Mouse (Mus musculus): ENCODE results near the gene Elp5.

The Elp5 gene

DNA sequence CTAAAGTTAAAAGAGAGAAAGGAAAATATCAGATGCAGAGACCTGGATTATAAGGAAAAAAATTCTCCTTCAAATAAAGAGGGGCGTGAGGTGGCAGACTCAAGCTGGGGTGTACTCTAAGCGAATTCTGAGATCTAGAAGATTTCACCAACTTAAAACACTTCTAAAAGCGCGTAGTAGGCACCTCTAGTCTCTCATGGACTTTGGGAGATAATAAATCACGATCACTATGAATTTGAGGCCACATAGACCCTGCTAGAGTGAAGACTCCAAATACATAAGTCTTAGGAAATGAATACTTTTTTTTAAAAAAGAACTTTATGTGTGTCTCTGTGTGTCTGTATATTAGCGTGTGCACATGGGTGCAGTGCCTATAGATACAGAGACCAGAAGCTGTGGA is 33.4 kb upstream of the Elp5 start:
- DNase-seq (ENCODE audit: low spot score in 2 of 2) = no peak

DNA sequence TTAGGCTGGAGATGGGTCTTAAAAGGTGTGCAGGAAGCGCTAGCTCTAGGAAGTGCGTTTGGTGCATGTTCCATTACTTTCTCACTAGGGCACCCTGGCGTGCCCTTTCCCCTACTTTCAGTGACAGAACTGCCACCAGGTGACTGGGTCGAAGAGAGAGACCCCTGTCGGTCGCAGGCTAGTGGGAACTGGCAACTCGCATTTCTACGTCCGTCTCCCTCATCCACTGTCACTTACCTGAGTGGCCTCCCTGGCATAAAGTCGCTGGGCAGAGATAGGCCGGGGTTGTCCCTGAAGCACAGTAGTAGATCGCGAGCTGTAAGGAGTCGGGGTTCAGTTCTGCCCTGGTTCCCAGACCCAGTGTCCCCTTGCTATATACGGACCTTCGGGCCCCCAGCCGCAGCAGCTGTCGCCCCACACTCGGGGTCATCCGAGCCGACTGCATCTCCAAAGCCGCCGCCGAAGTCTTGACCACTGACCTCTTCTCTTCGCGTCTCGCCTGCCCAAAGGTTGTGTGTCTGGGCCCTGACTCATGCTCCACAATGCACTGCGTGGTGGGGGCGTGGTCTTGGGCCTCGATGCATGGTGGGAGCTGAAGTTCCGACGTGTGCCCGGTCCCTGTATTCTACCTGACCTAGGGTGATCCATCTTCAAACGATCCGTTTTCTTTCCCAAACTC is 32.7 kb upstream of the Elp5 start, which contains the start of gene Acadvl:
Gene Acadvl (minus strand): TSS at position 532 of the 679 bp plus-strand sequence.
- peak; percentile 64 to 76 for DNase-seq (ENCODE audit: low spot score in 2 of 2)

DNA sequence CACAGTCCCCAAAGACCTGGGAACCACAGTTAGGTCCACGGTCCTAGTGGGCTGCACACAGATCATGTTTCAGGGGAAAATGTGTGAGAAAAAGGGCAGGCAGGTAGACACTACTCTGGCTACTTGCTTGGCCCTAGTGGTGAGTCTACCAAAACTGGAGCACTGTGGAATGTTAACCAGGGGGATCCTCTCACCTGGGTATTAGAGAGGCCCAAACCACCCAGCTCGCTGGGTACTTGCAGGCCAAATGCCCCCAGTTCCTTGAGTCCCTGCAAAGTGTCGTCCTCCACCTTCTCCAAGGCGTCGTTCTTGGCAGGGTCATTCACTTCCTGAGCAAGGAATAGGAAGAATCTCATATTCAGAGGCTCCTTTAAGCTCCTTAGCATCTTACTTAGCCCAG is 31.7 kb upstream of the Elp5 start:
- DNase-seq (ENCODE audit: low spot score in 2 of 2) = no peak

DNA sequence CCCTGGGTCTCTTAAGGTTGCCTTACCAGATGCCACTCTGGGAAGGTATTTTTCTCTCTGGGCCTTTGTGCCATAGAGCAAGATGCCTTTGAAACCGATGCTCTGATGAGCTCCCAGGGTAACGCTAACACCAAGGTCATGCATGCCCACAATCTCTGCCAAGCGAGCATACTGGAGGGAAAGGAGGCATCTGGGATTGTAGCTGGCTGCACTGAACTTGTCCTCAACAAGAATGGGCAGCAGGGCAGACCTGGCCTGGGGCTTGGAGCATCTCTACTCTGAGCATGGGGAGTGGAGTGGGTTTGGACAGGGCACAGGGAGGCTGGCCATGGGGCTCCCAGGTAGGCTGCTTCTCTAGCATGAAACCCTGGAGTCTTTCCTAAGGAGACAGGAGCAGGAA is 31.1 kb upstream of the Elp5 start:
- DNase-seq (ENCODE audit: low spot score in 2 of 2) = no peak

DNA sequence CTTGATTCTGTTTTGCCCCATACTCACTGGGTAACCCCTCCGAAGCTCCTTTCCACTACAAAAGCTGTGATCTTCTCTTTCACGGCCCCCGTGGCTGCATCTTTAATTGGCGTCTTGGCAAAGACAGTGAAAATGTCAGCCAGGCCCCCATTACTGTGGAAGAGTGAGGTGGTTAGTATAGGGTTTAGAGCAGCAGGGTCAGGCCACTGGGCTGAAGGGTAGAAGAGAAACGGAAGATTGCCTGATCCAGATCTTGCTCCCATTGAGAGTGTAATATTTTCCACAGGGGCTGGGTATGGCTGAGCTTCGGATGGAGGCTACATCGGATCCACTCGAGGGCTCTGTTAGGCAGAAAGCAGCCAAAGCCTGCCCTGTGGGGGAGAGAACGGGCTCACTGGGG is 30.6 kb upstream of the Elp5 start:
- no peak for DNase-seq (ENCODE audit: low spot score in 2 of 2)

DNA sequence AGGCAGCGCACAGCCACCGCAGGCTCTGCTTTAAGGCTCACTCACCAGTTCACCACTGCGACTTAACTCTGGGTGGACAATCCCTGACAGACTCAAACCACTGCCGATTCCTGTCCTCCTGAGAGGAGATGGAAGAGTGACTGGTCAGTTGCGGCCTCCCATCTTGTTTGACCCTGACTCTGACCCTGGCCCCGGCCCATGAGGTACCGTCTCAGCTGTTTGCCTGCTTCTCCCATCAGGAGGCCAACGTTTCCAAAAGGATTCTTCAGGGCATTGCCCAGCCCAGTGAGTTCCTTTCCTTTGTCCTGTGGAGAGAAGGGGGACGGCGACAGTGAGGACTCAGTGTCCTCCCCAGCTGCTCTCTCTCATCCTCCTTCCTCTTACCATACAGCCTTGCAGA is 28.6 kb upstream of the Elp5 start:
- no peak for DNase-seq (ENCODE audit: low spot score in 2 of 2)

DNA sequence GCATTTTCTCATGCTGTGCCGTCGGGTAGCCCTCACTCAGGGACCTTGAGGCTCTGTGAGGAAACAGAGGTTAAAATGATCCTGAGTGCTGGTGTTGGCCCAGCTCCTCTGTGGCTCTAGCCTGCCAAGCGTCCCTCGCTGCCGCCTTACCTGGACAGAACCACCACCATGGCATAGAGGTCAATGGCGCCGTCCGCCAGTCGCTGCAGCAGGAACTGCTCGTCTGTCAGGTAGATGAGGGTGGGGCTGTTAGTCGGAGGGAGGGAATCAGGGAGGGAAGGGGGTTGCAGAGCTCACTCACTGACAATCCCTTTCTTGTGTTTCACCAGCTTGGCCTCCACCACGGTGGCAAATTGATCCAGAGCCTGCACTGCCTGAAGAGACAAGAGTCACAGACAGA is 28.2 kb upstream of the Elp5 start:
- no peak for DNase-seq (ENCODE audit: low spot score in 2 of 2)

DNA sequence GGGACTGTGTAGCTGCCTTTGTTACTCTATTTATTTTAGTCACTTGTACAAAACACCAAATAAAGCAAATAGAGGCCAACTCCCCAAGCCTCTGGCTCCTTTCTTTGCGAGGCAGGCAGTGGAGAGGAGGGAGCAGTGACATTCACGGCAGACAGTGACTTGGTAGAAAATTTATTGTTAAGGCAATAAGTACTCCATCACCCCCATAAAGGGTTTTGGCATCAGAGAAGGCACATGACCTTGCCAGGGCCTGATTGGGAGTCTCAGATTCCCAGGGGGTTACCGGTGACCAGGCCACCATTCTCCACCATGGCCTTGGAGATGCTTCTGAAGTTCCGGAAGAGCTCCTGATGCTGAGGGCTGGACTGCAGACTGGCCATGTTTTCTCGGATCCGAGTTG is 27.7 kb upstream of the Elp5 start:
- no peak for DNase-seq (ENCODE audit: low spot score in 2 of 2)

DNA sequence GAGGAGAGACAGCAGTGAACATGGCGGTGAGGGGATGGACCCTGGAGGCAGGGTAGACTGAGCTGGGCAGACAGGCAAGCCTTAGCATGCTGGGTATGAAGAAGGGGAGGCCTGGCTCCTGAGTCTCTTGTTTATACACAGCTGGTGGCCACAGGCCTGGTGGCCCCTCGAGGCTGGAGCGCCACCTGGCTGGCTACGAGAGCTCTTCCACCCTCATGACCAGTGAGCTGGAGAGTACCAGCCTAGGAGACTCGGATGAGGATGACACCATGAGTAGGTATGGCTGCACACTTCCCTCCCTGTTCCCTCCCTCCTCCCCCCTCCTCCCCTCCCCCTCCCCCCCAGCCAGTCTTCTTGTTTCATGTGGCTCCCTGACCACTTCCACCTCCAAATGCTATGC is 23.2 kb upstream of the Elp5 start:
- DNase-seq (ENCODE audit: low spot score in 2 of 2) = no peak

DNA sequence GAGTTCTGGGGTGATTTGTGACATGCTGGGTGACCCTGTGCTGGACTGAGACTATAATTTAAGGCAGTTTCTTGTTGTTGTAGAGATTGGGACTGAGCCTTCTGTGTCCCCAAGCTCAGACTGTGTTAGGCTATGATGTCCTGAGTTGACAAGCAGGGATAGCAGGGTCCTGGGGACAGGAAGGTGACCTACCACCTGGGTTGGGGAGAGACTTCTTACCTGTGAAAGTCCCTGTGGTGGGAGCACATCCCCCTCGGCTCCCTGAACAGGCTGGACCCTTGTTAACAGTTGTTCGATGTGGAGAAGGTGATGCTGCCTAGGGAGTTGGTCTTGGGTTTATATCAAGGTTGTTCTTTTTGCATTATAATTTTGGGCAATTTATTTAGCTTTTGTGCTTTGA is 20.2 kb upstream of the Elp5 start:
- DNase-seq (ENCODE audit: low spot score in 2 of 2) = no peak

DNA sequence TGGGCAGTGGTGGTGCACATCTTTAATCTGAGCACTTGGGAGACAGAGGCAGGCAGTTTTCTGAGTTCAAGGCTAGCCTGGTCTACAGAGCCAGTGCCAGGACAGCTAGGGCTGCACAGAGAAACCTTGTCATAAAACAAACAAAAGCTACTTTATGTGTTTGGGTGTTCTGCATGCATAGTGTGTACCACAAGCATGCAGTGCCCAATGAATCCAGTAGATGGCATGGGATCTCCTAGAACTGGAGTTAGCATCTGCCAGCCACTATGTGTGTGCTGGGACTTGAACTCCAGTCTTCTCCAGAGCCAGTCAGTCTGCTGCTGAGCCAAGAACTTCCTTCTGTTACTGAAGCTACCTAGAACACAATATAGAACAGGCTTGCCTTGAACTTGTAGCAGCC is 19.5 kb upstream of the Elp5 start:
- no peak for DNase-seq (ENCODE audit: low spot score in 2 of 2)

DNA sequence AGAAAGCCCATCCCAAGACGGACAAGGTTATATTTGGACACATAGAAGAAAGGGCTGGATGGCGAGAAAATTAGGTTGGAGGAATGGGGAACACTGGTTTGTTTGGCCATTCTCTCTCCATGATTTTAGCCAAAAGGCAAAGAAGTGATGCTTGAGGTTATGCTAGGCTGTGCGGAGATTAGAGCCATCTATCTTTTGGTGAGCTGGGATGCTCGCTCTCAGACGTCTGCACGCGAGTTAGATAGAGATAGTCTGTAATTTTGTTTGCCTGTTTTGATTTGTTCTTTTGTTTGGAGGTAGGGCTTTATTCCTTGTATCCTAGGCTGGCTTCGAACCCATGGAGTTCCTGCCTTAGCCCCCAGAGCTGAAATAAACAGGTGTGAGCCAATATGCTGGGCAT is 18.8 kb upstream of the Elp5 start:
- no peak for DNase-seq (ENCODE audit: low spot score in 2 of 2)

DNA sequence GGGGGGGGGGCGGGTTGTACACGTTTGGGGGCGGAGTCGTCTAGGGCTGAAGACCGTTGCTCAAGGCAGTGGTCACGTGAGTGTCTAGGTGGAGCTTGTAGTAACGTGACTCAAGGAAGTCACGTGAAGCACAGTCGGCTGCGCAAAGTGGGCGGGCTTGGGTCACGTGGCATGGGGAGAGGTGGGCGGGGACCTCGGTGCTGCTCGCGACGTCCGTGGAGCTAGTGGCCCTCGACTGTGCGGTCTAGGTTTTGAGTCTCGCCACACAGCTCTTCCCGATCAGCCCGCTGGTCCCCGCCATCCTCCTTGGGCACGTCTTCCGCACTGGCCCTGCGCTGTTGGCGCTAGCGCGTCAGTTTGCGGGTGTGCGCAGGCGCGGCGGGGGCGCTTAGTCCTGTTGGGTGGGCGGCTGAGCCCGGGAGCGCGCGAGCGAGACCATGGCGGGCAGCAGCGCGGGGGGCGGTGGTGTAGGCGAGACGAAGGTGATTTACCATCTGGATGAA is 18.1 kb upstream of the Elp5 start, which contains the start of gene Dvl2:
Gene Dvl2 (plus strand): TSS at position 200 of the 503 bp plus-strand sequence.
- peak; percentile 70 to 78 for DNase-seq (ENCODE audit: low spot score in 2 of 2)

DNA sequence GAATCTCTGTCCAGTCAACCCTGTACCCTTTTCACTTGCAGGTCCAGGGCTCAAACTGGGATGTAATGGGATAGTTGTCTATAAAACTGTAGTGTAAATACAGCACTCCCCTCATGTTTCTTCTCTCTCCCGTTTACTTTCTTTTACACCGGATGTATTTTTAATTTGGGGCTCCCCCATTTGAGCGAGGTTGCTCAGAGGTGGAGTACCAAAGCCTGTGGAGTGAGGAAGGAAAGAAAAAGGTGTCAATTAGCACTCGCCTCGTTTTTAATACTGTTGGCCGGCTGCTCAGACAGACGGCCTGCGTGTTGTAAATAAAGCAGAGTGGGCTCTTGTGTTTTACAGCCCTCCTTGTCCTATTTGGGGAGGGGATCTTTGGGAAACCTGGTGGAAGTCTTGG is 17.3 kb upstream of the Elp5 start:
- DNase-seq (ENCODE audit: low spot score in 2 of 2) = no peak

DNA sequence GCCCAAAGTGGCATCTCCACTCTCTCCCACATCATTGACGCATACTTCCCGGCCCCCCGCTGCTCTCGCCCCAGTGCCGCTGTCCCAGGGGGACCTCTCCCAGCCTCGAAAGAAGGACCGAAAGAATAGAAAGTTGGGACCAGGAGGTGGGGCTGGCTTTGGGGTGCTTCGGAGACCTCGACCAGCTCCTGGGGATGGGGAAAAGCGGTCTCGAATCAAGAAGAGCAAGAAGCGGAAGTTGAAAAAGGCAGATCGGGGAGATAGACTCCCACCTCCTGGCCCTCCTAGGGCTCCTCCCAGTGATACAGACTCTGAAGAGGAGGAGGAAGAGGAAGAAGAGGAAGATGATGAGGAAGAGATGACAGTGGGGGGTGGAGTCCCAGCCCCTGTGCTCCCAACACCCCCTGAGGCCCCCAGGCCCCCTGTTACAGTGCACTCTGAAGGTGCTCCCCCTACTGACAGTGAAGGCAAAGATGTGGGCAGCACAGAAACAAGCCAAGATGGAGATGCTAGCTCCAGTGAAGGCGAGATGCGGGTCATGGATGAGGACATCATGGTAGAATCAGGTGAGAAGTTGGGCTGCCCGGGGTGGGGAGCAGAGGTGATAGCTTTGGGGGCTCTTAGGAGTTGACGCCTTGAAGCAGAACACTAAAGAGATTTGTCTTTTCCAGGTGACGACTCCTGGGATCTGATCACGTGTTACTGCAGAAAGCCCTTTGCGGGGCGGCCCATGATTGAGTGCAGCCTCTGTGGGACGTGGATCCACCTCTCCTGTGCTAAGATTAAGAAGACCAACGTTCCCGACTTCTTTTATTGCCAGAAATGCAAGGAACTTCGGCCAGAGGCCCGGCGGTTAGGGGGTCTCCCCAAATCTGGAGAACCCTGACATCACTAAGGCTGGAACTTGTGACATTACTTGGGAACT is 16.5 kb upstream of the Elp5 start:
- no peak for DNase-seq (ENCODE audit: low spot score in 2 of 2)

DNA sequence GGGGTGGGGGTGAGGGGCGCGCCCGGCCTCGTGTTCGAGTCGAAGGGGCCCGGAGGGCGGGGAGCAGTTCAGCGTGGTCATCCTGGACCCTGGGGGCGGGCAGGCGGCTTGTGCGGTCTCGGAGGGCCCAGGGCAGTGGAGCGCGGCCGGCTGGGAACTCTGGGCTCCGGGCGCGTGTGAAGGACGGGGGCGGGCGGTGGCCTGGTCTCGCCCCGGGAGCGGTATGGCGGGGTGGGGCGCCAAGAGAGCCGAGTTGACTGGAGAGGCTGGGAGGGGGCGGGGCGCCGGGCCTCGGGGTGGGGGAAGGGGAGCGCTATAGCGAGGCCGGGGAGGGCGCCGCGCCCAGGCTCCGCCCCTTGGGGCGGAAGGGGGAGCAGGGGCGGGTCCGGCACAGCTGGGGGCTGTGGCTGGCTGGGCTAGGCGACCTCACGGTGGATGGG is 14.8 kb upstream of the Elp5 start:
- peak in 1 of 2 experiments; percentile 42 for DNase-seq (ENCODE audit: low spot score in 2 of 2)

DNA sequence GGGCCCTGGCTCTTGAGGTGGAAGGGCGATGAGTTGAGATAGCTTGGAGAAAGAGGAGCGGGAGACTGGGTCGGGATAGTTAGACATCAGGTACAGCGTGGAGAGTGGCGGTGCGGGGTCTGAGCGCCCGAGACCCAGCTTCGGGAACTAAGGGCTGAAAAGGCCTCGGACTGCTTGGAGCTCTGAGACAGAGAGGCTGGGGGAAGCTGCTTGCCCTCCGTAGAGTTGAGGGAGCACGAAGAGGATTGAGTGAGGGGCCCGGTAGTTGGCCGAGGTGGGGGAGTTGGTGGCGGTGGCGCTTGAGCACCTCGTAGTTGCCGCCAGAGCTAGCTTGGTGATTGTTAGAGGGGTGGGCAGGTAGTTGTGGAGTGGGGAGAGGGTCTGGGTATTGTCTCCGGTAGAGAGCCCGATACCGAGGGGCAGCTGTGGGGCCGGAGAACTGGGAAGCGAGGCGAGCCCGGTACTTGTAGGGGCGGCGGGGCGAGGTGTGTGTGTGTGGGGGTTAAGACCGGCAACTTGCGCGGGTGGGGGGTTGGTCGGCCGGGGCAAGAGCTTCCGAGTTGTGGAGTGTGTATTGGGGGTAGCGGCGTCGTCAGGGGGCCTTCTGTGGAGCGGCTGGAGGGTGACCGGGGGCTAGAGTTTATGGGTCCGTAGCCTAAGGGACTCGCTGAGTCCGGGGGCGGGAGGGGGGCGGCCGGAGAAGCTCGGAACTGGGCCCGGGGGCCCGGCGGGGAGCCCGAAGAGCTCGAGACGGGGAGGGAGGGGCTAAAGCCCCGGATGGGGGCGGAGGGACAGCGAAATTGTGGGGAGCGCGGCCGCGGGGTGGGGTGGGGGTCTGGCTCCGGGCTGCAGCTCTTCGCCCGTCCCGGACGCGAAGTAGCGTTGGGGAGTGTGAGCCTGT is 14.1 kb upstream of the Elp5 start:
- DNase-seq (ENCODE audit: low spot score in 2 of 2) = no peak

DNA sequence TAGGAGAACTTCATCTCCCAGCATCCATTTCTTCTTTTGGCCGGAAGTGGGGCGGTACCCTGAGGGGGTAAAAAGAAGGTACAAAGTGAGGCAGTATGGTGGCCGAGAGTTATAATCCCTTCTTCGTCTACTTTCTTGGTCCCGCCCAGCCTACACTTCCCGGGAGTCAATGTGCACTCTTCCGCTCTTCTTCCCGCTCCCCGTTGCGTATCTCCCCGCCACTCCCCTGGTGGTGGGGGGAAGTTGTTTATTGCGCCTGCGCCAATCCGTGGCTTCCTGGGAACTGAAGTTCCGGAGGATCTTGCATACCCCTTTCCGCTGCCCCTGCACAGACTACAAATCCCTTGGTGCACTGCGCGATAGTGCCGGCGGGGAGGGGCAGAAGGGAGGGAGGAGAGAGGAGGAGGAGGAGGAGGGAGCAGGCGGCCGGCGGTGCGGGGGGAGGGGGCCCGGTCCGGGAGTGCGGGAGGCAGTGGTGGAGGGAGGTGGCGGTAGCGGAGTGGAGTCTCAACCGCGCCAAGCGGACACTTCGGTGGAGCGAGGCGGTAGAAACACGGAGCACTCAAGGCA is 13.2 kb upstream of the Elp5 start, which contains the start of gene Phf23:
Gene Phf23 (plus strand): TSS at position 387 of the 570 bp plus-strand sequence.
- peak; percentile 80 to 91 for DNase-seq (ENCODE audit: low spot score in 2 of 2)

DNA sequence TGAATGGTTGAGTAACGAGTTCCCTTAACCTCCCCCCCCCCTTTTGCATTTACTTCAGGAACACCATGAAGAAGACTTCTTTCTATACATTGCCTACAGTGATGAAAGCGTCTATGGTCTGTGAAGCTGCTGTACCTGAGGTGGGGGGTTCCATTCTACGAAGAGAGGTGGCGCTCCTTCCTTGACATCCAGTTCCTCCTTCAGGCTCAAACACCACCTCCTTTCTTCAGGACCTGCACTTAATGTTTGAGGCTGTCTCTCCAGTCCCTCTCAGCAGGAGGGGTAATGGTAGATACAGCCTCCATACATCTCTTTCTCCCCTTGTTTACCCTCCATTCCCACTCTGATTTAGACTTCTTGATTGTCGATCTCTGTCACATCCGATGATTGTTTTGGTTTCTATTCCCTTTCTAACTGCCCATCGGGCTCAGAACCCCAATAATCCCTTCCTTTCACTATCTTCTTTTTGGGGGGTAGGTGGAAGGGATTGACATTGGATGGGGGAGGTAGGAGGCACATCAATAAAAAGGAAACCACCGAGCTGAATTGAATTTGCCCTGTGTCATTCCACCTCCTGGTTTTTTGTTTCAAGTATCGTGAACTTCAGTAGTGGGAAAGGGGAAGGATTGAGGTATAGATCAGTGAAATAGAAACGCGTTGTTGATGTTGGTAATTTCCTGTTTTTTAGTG is 12.2 kb upstream of the Elp5 start:
- DNase-seq (ENCODE audit: low spot score in 2 of 2) = no peak

DNA sequence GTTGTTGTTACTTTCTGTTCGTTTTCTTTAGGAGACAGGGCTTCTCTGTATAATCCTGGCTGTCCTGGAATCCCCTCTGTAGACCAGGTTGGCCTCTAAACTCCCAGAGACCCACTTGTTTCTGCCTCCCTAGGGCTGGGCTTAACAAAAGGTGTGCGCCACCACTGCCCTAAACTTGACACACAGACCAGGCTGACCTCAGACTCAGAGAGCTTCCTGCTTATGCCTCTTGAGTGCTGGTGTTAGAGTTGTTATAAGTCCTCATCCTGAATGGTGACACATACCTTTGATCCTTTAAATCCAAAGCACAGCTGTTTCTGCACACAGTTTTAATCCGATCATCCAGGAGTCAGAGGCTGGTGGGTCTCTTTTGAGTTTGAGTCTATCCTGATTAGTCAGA is 10.6 kb upstream of the Elp5 start:
- DNase-seq (ENCODE audit: low spot score in 2 of 2) = no peak

DNA sequence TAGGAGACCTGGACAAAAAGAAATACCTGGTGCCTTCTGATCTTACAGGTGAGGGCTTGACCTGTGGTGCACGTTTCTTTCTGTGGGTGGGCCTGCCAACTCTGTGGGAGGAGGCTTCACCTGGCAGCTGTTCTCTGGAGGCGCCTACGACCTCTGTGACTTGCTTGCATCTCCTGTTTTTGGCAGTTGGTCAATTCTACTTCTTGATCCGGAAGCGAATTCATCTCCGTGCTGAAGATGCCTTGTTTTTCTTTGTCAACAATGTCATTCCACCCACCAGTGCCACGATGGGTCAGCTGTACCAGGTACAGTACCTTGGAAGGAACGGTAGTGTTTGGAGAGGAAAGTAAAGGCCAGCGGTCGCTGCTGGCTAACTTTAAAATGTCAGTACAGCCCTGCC is 10.1 kb upstream of the Elp5 start:
- DNase-seq (ENCODE audit: low spot score in 2 of 2) = no peak
